Mouse (Mus musculus): Measurements from ENCODE around the gene Zbed4. TPM values are rescaled to one million over a fixed set of nuclear protein-coding genes. Genes with fewer than 3 reads are reported as not detected.
"Not testable (repeated sequence)": the region's sequence is repeated elsewhere in the genome, so short reads cannot be mapped to it uniquely, and the experiment has no call there.

Zbed4 gene
- total RNA-seq, 2 experiments from 2014 or later: 14.1 to 15.8 TPM

DNA sequence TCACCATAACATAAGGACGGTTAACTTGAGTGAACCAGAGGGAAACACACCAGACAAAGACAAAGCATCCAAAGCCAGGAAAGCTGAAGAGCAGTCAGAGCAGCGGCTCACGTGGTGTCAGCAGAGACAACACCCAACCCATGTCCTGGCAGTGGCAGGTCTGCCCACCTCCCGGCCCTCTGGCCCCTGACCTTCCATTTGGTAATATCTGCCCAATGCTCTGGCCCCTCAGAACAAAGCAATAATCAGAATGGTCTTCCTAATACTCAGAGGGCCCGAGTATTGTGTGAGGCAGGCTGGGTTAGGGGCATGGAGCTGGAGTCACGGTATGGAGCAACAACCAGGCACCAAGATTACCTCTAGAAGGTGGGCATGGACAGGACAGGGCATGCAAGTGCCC, 28.3 kb upstream of the Zbed4 start:
- no peak for TF ChIP-seq CTCF (IDR thresholded peaks at IDR 0.05)
- no peak for DNase-seq
- intact Hi-C loops (cut with DNase I): no loop called here

DNA sequence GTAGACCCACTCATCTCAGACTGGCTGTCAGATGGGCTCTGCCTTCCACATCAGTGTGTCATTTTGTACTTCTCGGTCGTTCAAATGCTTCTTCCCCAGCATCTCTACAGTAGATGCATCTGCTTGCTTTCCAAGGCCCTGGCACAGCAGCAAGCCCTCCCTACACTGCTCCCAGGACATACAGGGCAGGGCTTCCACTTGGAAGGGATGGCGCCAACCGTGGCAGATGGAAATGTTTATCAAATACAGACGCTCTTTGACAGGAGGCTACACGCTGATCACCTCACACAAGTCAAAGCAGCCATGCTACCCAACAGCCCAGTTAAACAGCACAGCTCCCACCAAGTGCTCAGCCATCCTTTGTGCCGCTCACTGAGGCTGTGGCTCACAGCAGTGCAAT, 27.1 kb upstream of the Zbed4 start:
- intact Hi-C loops (cut with DNase I): no loop called here
- no peak for DNase-seq

More for the DNA sequence above, 28.3 kb upstream of the Zbed4 start:
- Histone ChIP-seq H3K4me3 (no peak overlapping the region), H3K27ac (no peak overlapping the region)

DNA sequence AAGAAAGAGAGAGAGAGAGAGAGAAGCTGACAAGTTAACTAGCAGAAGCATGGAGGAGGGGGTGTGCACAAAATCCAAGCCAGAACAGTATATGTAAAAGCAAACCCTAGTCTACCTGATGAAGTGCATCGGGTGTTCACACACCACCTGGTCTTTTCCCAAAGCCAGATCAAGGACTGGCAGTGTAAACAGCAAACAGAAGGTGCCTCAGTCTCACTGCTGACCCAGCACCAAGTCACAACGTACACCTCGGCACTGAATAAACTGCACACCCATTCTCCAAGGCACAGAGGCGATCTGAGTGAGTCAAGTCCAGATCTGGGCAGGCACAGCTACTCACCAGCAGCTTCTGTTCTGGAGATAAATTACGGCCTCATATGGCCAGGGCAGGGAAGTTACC, 26.4 kb upstream of the Zbed4 start:
- intact Hi-C loops (cut with DNase I): no loop called here
- no peak for TF ChIP-seq CTCF (IDR thresholded peaks at IDR 0.05)
- Histone ChIP-seq H3K27ac (no peak overlapping the region), H3K4me3 (no peak overlapping the region)
- no peak for DNase-seq

More for the DNA sequence above, 27.1 kb upstream of the Zbed4 start:
- no peak overlapping the region for H3K27ac ChIP-seq
- no peak overlapping the region for H3K4me3 ChIP-seq
- TF ChIP-seq CTCF (IDR thresholded peaks at IDR 0.05): no peak

DNA sequence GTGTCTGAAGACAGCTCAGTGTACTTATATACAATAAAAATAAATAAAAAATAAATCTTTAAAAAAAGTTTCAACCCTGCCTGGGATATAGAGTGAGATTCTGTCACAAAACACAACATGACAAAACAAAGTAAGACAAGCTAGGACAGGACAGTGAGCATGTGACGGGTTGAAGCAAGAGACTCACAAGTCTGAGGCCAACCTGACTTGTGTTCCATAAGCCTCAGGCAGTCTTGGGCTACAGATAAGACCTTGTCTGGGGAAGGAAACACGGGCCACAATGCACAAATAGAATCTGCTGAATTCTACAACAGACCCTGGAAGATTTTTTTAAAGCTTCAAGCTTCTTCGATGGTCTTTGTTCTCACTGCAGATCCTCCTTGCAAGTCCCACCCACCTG, 24.3 kb upstream of the Zbed4 start:
- intact Hi-C loops (cut with DNase I): no loop called here
- no peak overlapping the region for H3K27ac ChIP-seq
- TF ChIP-seq CTCF (IDR thresholded peaks at IDR 0.05): no peak
- H3K4me3 ChIP-seq: no peak overlapping the region
- no peak for DNase-seq

DNA sequence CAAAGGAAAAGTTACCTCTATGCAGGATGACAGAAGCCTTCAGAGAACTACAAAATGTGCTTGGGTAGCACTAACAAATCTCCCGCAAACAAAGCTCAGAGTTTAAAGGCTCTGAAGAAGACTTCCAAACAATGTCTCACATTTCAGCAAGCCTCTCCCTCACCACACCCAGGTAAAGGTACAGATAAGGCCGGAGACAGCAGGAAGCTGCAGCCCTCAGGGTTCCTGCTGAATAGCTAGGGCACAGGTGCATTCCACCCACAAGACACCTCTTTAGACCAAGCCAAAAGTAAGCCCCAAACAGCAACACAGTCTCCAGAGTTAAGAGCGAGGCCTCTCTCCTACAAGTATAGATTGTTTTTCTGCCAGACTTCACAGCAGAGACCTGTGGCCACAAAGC, 20.7 kb upstream of the Zbed4 start:
- no peak overlapping the region for H3K27ac ChIP-seq
- H3K4me3 ChIP-seq: no peak overlapping the region
- intact Hi-C loops (cut with DNase I): loop anchor here (10.0 kb wide), 1 partner anchor 464 kb away; the partner anchor contains the start of gene Dennd6b
- no peak for TF ChIP-seq CTCF (IDR thresholded peaks at IDR 0.05)
- no peak for DNase-seq

DNA sequence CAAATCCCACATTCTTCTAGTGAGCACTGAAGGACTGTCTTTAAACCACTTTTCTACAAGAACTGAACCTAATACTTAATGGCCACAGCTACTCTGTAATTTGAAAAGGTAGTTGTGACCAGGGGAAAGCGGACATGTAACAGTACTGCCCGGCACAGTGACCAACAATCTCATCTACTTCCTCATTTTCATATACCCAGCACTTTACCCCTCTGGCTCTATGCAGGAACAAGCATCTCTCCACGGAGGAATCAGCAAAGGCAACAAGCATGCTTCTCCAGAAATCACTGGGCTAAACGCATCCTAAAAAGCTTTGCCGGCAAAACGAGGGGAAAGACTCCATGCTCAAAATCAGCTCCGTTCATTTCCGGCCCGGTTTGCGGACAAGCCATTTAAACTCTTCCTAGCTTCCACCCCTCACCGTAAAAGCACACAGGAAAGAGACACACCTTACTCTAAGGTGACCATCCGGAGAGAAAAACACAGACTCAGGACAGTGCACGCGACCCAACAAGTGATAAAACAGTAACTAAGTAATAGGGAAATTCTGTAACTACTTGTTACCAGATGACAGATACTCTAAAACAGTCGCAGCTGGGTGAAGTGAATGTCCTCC, 18.9 kb upstream of the Zbed4 start:
- intact Hi-C loops (cut with DNase I): loop anchor here (2.0 to 10.0 kb wide), 2 partner anchors 18 to 462 kb away; partner anchors contain the start of genes Dennd6b and Zbed4
- TF ChIP-seq CTCF (IDR thresholded peaks at IDR 0.05): no peak
- no peak for DNase-seq
- Histone ChIP-seq H3K4me3 (peak overlapping the region; percentile 95), H3K27ac (peak overlapping the region; percentile 85)

DNA sequence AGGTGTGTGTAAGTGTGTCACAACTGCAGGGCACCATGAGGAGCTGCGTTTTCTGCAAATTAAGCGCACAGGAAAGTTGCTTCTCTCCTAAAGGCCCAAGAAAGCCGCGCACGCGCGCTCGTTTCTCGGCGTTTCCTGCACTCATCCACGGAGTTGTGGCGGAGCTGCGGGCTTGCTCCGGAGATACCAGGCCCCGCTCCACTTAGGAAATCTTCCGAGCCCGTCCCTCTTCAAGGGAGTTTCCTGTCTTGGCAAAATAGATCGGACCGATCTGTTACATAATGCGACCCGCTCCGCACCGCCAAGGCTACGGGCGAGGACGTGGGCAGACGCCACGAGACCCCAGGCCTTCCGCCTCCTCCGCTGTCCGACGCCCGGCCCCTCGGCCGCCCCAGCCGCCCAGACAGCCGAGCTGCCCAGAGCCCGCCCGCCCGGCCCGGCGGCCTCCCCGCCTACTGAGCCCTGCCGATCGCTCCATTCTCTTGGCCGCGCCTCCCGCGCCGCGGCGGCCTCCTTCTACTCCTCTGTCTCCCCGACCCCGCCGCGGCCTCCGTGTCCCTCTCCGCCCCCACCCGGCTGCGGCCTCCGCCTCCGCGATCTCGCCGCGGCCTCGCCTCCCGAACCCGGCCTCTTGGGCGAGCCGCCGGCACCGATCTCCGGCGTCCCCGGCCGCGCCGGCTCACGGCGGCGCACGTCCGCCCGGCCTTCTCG, 18.3 kb upstream of the Zbed4 start:
- intact Hi-C loops (cut with DNase I): loop anchor here (2.0 to 10.0 kb wide), 2 partner anchors 18 to 462 kb away; partner anchors contain the start of genes Dennd6b and Zbed4

DNA sequence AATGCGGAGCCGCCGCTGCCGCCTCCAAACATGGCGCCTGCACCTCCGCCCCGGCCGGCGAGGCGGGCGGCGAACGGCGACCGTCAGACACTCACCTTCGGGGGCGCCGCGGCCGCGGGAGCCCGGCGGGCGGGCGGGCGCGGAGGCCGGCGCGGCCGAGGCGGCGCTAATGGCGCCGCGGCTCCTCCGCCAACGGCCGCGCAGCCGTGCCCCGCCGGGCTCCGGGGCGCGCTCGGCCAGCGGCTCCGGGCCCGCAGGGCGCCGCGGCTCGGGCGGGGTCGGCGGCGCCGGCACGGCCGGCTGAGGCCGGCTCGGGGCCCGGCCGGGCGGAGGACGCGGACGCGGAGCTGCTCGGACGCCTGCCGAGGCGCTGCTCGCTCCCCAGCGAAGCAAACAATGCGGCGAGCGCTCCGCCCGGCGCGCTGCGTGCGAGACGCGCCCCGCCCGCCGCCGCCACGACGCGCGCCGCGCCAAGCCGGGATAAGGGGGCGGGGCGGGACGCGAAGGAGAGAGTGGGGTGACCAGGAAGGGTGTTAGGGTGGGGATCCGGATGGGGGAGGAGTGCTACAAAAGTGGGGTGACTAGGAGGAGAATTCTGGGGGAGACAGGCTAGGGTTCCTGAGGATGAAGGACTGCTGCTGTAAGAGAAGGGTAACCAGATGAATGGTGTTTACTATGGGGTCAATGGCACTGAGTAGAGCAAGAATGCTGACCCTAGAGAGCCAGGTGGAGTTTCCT, 17.5 kb upstream of the Zbed4 start, which contains the start of gene Brd1:
Gene Brd1, minus strand, starts transcription at position 400 of the 738 bp plus-strand sequence.
- TF ChIP-seq CTCF (IDR thresholded peaks at IDR 0.05): no peak
- DNase-seq: peak; percentile 91
- Histone ChIP-seq H3K4me3 (peak within 1 kb of the TSS; percentile 95), H3K27ac (peak within 1 kb of the TSS; percentile 89)
- intact Hi-C loops (cut with DNase I): loop anchor here (2.0 to 10.0 kb wide), 2 partner anchors 17 to 461 kb away; partner anchors contain the start of genes Dennd6b and Zbed4

More for the DNA sequence above, 18.3 kb upstream of the Zbed4 start:
- peak overlapping the region; percentile 85 for H3K27ac ChIP-seq
- DNase-seq: peak; percentile 78
- H3K4me3 ChIP-seq: peak overlapping the region; percentile 95
- no peak for TF ChIP-seq CTCF (IDR thresholded peaks at IDR 0.05)

DNA sequence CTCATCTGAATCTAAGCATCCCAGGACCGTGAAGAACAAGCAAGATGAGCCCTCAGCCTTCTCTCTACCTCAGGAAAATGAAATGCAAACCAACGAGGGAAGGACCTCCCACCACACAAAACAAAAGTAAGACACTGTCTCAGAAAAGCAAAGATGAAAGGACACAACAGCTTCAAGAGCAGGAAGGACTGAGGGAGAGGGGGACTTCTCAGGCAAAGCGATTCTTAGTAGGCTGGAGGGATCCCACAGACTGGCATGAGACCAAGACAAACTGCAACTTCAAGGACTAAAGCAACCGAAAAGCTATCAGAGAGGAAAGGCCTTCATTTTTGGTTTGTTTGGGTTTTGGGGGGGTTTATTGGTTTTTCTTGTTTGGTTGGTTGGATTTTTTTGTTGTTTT, 15.3 kb upstream of the Zbed4 start:
- Histone ChIP-seq H3K27ac (no peak overlapping the region), H3K4me3 (no peak overlapping the region)
- intact Hi-C loops (cut with DNase I): loop anchor here (10.0 kb wide), 1 partner anchor 459 kb away; the partner anchor contains the start of gene Dennd6b
- TF ChIP-seq CTCF (IDR thresholded peaks at IDR 0.05): no peak
- DNase-seq: no peak

DNA sequence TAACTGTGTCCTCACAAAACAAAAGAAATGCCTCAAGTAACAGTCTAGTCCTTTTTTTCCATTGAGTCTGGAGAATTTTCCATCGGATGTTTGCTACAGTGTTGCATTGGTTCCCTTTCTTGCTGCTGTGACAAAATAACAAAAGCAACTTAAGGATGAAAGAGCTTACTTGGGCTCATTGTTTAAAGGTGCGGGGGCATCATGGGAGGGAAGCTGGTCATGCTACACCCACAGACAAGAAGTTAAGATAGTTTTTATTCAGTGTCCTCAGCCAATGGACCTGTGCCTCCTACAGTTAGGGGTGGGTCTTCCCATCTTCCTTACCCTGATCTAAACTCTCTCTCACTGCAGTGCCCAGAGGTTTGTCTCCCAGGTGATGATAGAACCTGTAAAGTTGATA, 13.0 kb upstream of the Zbed4 start:
- Histone ChIP-seq H3K4me3 (no peak overlapping the region), H3K27ac (no peak overlapping the region)
- intact Hi-C loops (cut with DNase I): loop anchor here (10.0 kb wide), 1 partner anchor 456 kb away; the partner anchor contains the start of gene Dennd6b
- TF ChIP-seq CTCF (IDR thresholded peaks at IDR 0.05): no peak
- DNase-seq: no peak

DNA sequence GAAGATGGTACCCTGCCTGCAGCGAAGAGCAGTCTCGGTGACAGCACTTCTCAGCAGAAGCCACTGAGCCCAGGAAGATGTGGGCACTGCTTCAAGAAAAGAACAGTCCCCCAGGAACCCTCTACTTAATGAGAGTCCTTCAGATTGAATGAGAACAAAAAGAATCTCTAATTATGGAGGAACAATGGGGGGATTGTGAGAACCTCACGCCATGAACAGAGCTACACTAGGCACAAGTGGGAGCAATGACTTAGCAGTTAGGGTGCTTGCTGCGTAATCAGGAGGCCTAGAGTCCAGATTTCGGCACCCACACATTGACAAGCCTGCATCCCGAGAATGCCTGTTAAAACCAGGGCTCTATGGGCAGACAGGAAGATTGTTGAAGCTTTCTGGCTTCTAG, 10.1 kb upstream of the Zbed4 start:
- intact Hi-C loops (cut with DNase I): no loop called here
- Histone ChIP-seq H3K4me3 (no peak overlapping the region), H3K27ac (no peak overlapping the region)
- no peak for DNase-seq
- no peak for TF ChIP-seq CTCF (IDR thresholded peaks at IDR 0.05)

DNA sequence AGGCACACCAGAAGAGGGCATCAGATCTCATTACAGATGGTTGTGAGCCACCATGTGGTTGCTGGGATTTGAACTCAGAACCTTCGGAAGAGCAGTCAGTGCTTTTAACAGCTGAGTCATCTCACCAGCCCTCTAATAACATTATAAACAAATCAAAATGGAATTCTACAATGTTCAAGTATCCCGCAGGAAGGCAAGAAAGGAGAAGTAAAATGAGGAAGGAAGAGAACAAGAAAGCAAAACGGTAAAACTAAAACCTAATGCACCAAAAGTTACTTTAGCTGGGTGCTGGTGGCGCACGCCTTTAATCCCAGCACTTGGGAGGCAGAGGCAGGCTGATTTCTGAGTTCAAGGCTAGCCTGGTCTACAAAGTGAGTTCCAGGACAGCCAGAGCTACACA, 8.1 kb upstream of the Zbed4 start:
- H3K27ac ChIP-seq; intact Hi-C loops (cut with DNase I); H3K4me3 ChIP-seq; DNase-seq: not testable (repeated sequence)

DNA sequence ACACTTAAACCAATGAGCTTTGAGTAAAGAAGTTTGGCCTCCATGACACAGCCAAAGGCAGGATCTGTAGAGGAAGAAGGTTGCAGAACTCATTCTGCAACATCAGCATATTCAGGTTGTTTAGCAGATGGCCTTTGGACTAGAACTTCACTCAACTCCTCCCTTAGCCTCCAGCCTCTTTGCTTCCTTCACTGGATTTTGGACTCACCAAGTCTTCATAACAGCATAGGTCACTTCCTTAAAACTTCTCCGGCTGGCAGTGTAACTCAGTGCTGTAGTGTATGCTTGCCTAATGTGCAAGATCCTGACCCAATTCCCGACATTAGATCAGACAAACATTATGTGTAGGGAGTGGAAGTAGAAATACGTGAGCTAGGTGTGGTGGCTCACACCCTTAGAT, 6.1 kb upstream of the Zbed4 start:
- TF ChIP-seq CTCF (IDR thresholded peaks at IDR 0.05): no peak
- Histone ChIP-seq H3K4me3 (no peak overlapping the region), H3K27ac (no peak overlapping the region)
- intact Hi-C loops (cut with DNase I): no loop called here
- DNase-seq: no peak
